Mouse (Mus musculus): Measurements from ENCODE around the gene Cep131. TPM values are rescaled to one million over a fixed set of nuclear protein-coding genes. Genes with fewer than 3 reads are reported as not detected.
A peak's percentile ranks its signal among the peaks of the same experiment; 100 is the strongest.

The Cep131 gene
- total RNA-seq, 2 experiments from 2014 or later = 29.5 to 41.7 TPM

DNA sequence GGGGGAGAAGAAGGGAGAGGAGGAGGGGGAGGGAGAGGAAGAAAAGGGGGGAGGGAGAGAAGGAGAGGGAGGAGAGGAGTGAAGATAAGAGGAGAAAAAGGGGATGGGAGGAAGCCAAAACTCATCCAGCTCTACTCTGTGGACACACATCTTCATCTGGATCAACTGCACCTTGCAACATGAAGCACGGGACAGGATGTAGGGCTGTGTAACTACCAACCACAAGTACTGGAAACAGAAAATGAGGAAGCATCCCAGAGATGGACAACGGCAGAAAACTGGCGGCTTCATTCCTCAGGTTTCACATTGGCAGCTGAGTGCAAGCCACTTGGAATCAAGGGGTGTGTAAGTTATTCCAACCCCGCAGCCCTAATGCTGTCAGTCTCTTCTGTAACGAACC is 51.9 kb downstream of the Cep131 start:
- no peak for DNase-seq (ENCODE audit: low spot score in 2 of 2)
- intact Hi-C loops (cut with DNase I) = no loop called here

DNA sequence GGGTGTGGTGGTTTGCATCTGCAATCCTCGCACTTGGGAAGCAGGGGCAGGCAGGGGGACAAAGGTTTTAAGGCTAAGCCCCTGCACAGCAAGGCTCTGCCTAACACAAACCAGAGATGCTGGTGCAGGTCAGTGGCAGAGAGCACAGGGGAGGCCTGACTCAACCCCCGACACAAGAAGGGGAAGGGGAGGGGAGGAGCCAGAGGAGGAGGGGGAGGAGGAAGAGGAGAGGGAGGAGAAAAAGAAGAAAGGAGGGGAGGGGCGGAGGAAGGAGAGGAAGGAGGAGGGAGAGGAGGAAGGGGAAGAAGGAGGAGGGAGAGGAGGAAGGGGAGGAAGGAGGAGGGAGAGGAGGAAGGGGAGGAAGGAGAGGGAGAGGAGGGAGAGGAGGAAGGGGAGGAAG is 52.3 kb downstream of the Cep131 start:
- intact Hi-C loops (cut with DNase I) = no loop called here
- no peak for DNase-seq (ENCODE audit: low spot score in 2 of 2)

DNA sequence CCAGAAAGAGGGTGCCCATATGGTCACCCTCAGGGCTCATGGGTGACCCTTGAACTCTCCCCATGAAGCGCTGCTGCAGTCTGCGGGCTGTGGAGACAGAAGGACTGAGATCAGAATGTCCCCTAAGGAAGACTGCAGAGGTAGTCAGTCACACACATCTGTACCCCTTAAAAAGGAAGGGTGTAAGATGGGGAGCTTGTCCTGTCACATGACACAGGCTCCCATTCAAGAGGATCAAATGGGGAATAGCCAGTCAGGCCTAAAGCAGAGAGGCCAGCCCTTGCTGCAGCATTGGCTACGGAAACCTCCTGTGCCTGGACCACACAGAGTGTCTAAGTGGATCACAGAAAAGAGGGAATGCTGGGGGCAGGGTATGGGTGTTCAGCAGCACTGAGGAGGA is 53.2 kb downstream of the Cep131 start:
- intact Hi-C loops (cut with DNase I) = no loop called here
- DNase-seq (ENCODE audit: low spot score in 2 of 2) = no peak

GRCm38 (mm10) chr11:120032052-120032451 is 54.6 kb downstream of the Cep131 start:
- intact Hi-C loops (cut with DNase I) = no loop called here
- no peak for DNase-seq (ENCODE audit: low spot score in 2 of 2)

- intact Hi-C loops (cut with DNase I) = no loop called here
- peak in 1 of 2 experiments; percentile 60 for DNase-seq (ENCODE audit: low spot score in 2 of 2)
These were observed 56.3 kb downstream of the Cep131 start for GRCm38 (mm10) chr11:120030145-120030901.

DNA sequence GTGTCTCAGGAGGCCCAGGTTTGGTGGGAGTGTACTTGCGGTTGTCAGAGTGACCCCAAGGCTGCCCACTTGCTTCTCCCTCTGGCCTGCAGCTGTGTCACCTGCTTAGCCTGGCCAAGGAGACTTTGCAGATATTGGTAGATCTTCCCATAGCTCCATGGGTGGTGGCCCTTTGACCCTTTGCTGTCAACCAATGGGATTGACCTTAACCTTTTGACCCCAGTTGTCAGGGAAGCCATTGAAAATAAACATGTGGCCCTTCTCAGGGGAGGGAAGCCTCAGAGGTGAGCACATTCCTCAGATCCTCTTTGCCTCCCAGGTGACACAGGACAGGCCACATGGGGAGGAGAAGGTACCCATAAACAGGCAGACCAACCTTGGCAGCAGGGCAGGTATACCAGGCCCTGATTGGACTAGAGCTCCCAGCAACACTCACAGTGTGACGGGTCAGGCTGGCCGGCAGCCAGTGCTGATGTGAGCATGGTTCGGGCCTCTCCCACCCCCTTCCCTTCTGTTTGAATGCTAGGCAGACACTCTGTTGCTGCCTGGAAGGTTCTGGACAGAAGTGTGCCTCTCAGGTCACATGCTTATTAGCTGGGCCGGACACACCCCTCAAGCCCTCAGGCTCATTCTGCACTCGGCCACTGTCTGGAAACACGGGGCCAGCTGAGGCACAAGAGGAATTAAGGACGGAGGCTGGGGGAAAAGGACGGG is 57.0 kb downstream of the Cep131 start:
- no peak for DNase-seq (ENCODE audit: low spot score in 2 of 2)
- intact Hi-C loops (cut with DNase I) = no loop called here

GRCm38 (mm10) chr11:120028319-120029092 is 58.1 kb downstream of the Cep131 start:
- DNase-seq (ENCODE audit: low spot score in 2 of 2) = no peak
- intact Hi-C loops (cut with DNase I) = no loop called here

GRCm38 (mm10) chr11:120026941-120027340 is 59.7 kb downstream of the Cep131 start:
- peak in 1 of 2 experiments; percentile 15 for DNase-seq (ENCODE audit: low spot score in 2 of 2)
- intact Hi-C loops (cut with DNase I) = no loop called here

GRCm38 (mm10) chr11:120022841-120023240 is 63.8 kb downstream of the Cep131 start:
- no peak for DNase-seq (ENCODE audit: low spot score in 2 of 2)
- intact Hi-C loops (cut with DNase I) = no loop called here

DNA sequence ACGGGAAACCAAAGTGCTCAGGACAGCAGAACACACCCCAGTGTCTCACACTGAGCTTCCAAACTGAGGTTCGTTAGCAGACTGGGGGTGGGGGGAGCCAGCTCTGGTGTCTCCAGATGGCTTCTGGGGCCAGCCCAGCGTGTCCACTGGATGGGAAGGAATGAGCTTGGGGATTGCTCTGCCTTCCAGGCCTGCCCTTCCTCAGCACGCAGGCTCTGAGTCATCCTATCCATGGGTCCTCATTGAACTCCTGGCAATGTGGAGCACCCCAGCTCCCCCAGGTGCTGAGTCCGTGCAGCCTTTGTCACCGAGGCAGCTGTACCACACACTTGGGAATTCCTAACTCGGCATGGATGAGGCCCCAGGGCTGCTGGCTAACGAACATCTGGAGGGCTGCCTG is 64.4 kb downstream of the Cep131 start:
- DNase-seq (ENCODE audit: low spot score in 2 of 2) = no peak
- intact Hi-C loops (cut with DNase I) = no loop called here

DNA sequence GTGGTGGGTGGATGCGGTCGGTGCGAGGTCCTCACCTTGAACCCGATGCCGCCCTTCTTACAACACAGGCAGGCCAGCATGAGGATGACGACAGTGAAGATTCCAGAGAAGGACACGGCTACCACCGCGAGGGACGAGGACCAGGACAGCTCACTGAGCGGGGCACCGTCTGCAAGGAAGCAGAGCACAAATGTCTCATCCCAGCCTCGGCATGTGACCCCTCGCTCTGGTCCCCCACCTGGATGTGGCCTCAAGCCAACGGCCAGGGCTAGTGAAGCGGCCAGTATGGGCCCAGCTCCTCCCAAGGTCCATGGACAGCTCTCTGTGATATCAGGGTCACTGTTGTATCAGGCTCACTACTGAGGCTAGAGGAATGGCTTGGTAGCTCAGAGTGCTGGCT is 65.3 kb downstream of the Cep131 start:
- intact Hi-C loops (cut with DNase I) = no loop called here
- no peak for DNase-seq (ENCODE audit: low spot score in 2 of 2)

DNA sequence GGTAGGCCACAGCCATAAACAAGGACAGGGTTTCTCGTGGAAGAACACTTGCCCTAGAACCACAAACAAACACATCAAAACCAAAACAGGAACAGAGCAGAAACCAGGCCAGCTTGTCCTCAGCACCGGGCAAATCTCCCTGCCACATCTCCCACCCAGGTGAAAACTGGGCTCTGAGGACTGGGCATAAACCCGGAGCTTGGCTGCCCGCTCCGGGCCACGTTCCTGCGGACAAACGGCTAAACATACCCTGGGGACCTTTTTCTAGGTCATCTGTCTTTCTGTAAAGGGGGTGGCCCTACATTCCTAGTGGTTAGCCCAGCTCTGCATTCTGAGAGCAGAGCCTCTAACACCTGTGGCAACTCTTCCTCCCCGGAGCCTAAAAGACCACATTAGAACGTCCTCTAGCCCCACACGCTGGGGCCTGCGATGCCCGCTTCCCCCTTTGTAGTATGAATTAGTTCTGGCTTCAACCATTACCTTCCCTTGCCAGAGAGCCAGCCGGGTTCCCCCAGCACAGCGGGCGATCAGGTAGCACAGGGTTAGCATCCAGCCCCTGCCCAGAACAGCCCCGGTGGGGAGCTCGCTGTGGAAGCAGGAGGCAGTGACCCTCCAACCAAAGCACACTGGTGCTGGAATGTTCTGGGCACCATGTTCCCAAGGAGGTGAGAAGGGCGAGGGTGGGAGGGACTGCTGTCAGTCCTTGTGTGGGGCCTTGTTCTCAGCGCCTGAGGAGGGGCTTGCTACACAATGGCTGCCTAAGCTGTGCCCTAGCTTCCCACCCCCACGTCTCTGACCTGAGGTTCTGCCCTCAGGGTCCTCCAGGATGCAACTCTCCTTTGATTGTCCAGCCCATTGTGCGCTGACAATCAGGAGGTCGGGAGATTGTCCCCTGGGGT is 66.8 kb downstream of the Cep131 start:
- peak in 1 of 2 experiments; percentile 48 for DNase-seq (ENCODE audit: low spot score in 2 of 2)
- intact Hi-C loops (cut with DNase I) = loop anchor here (5.0 to 10.0 kb wide), 2 partner anchors 45 to 68 kb away; partner anchors contain the start of gene Cep131

- intact Hi-C loops (cut with DNase I) = loop anchor here (5.0 to 10.0 kb wide), 2 partner anchors 48 to 70 kb away; partner anchors contain the start of gene Cep131
These were observed 69.6 kb downstream of the Cep131 start for GRCm38 (mm10) chr11:120017011-120017410.

GRCm38 (mm10) chr11:120014758-120015157 is 71.9 kb downstream of the Cep131 start:
- DNase-seq (ENCODE audit: low spot score in 2 of 2) = no peak
- intact Hi-C loops (cut with DNase I) = loop anchor here (5.0 to 10.0 kb wide), 3 partner anchors 50 to 88 kb away; partner anchors contain the start of gene Cep131

More at GRCm38 (mm10) chr11:120017011-120017410, 69.6 kb downstream of the Cep131 start:
- DNase-seq (ENCODE audit: low spot score in 2 of 2) = no peak

Small RNAs within 50 kb of the gene (microRNA-seq; reads per million reads assigned to microRNA genes)
- gene Gm25948 (0 reads per million in 2 experiments), gene Mir3065 (0 reads per million in 2 experiments), gene Mir338 (0 reads per million in 2 experiments)

Other genes with a start within 250 kb of the Cep131 start
- 10 to 100 TPM; 37.0 to 47.7 TPM for gene Chmp6, start 173.4 kb downstream of the Cep131 start, total RNA-seq (2021)
- 100 to 1,000 TPM; 197 to 200 TPM for gene Baiap2, start 144.1 kb downstream of the Cep131 start, total RNA-seq (2021)
- 100 to 1,000 TPM; 171 to 185 TPM for gene Aatk, start 39.7 kb downstream of the Cep131 start, total RNA-seq (2021)
- 10 to 100 TPM; 18.4 to 18.7 TPM for gene Tepsin, start 11.9 kb upstream of the Cep131 start, total RNA-seq (2021)
- gene Ndufaf8, start 12.1 kb upstream of the Cep131 start, total RNA-seq (2021) = 10 to 100 TPM; 35.3 to 39.1 TPM
- 10 to 100 TPM; 94.9 to 95.2 TPM for gene Slc38a10, start 64.5 kb upstream of the Cep131 start, total RNA-seq (2021)
- gene Bahcc1, start 146.1 kb upstream of the Cep131 start, total RNA-seq (2021) = 10 to 100 TPM; 16.4 to 17.6 TPM

All from left cerebral cortex, postnatal 14 days (tissue).